Mouse (Mus musculus) neural tube, embryonic 15.5 days (tissue): ENCODE measurements at regions not wholly inside any gene's neighbourhood (a gene's known extent, or its start where the extent isn't known, plus 50 kb on each side); places are given as distances from the start of the nearest gene placed in this dataset.
"Not testable (repeated sequence)": the region's sequence is repeated elsewhere in the genome, so short reads cannot be mapped to it uniquely, and the experiment has no call there.

Experiments used
- ATAC-seq: fragments of 200-750 bp; cut with Nextera tagmentation; 2 replicates; pipeline ENCODE4 v1.8.0; 2017; ENCODE audit warnings: mild to moderate bottlenecking, moderate TSS enrichment, moderate library complexity; ENCODE audit not compliant: low FRiP score
- H3K27ac ChIP-seq: fragments of 300-500 bp; sonication (generic); replicated peaks from 2 replicates; pipeline ENCODE4 v1.5.1; 2015; ENCODE audit warnings: mild to moderate bottlenecking, inconsistent platforms
- H3K27me3 ChIP-seq: fragments of 300-500 bp; sonication (generic); replicated peaks from 2 replicates; pipeline ENCODE4 v1.6.1; 2015; ENCODE audit warnings: inconsistent platforms
- H3K36me3 ChIP-seq: fragments of 300-500 bp; sonication (generic); 2 replicates; pipeline ENCODE4 v1.6.1; 2015; ENCODE audit warnings: inconsistent platforms
- H3K4me1 ChIP-seq: fragments of 300-500 bp; sonication (generic); 2 replicates; pipeline ENCODE4 v1.6.1; 2015; ENCODE audit warnings: inconsistent platforms
- H3K4me2 ChIP-seq: fragments of 300-500 bp; sonication (generic); 2 replicates; pipeline ENCODE4 v1.6.1; 2015; ENCODE audit warnings: inconsistent platforms, mild to moderate bottlenecking, moderate library complexity
- H3K4me3 ChIP-seq: fragments of 300-500 bp; sonication (generic); replicated peaks from 2 replicates; pipeline ENCODE4 v1.5.1; 2015; ENCODE audit warnings: mild to moderate bottlenecking, inconsistent platforms
- H3K9ac ChIP-seq: fragments of 300-500 bp; sonication (generic); replicated peaks from 2 replicates; pipeline ENCODE4 v1.6.1; 2015; ENCODE audit warnings: mild to moderate bottlenecking, inconsistent platforms
- H3K9me3 ChIP-seq: fragments of 300-500 bp; sonication (generic); replicated peaks from 2 replicates; pipeline ENCODE4 v1.6.1; 2016; ENCODE audit warnings: inconsistent platforms
- WGBS: fragments of 180-500 bp; shearing (Covaris S2); methylation state at CpG from one replicate; pipeline ENCODE4 v1.1.7; 2015; ENCODE audit warnings: mixed read lengths; 5-methylcytosine and 5-hydroxymethylcytosine counted together

GRCm38 (mm10) chr5:149856101-149856500, 162.4 kb upstream of the Rxfp2 start:
- 95% methylated on average over 1 of the region's 1 CpGs for WGBS
- Histone ChIP-seq H3K27ac (no peak overlapping the region), H3K4me2 (no peak overlapping the region), H3K36me3 (no peaks in the 10 kb centered on the region), H3K4me3 (no peak overlapping the region), H3K27me3 (no peaks in the 10 kb centered on the region), H3K9me3 (no peaks in the 10 kb centered on the region), H3K4me1 (0 out of 2 replicates have a peak, but pooled peaks cover 4% of the 10 kb centered on the region), H3K9ac (no peak overlapping the region)
- no peak for ATAC-seq

GRCm38 (mm10) chr5:149857019-149857418, 161.5 kb upstream of the Rxfp2 start:
- Histone ChIP-seq H3K4me1 (0 out of 2 replicates have a peak, but pooled peaks cover 4% of the 10 kb centered on the region), H3K9ac (no peak overlapping the region), H3K27ac (no peak overlapping the region), H3K36me3 (no peaks in the 10 kb centered on the region), H3K9me3 (no peaks in the 10 kb centered on the region), H3K27me3 (no peaks in the 10 kb centered on the region), H3K4me3 (no peak overlapping the region), H3K4me2 (no peak overlapping the region)
- 73% methylated on average over 1 of the region's 1 CpGs for WGBS
- no peak for ATAC-seq

GRCm38 (mm10) chr5:149861489-149861962, 156.9 kb upstream of the Rxfp2 start:
- 44% methylated on average over 4 of the region's 4 CpGs for WGBS
- no peak for ATAC-seq
- H3K4me2 ChIP-seq = no peak overlapping the region
- H3K4me3 ChIP-seq = no peak overlapping the region
- no peaks in the 10 kb centered on the region for H3K27me3 ChIP-seq
- H3K27ac ChIP-seq = no peak overlapping the region
- H3K4me1 ChIP-seq = 0 out of 2 replicates have a peak, but pooled peaks cover 4% of the 10 kb centered on the region
- no peak overlapping the region for H3K9ac ChIP-seq
- no peaks in the 10 kb centered on the region for H3K9me3 ChIP-seq
- H3K36me3 ChIP-seq = no peaks in the 10 kb centered on the region

- H3K36me3 ChIP-seq = no peaks in the 10 kb centered on the region
- H3K4me1 ChIP-seq = peaks cover 11% of the 10 kb centered on the region; the same call in 1 of the 2 replicates
- H3K4me3 ChIP-seq = no peak overlapping the region
- peak; percentile 45; the same call in 1 of the 2 replicates for ATAC-seq
- WGBS = 38% methylated on average over 7 of the region's 7 CpGs
- H3K27ac ChIP-seq = no peak overlapping the region; the same call in 1 of the 2 replicates
- H3K9me3 ChIP-seq = no peaks in the 10 kb centered on the region
- no peaks in the 10 kb centered on the region for H3K27me3 ChIP-seq
- no peak overlapping the region for H3K4me2 ChIP-seq
- no peak overlapping the region for H3K9ac ChIP-seq
These were observed 150.5 kb upstream of the Rxfp2 start for GRCm38 (mm10) chr5:149867926-149868325.

- Histone ChIP-seq H3K4me2 (no peak overlapping the region), H3K27ac (no peak overlapping the region), H3K4me1 (peaks cover 15% of the 10 kb centered on the region), H3K27me3 (no peaks in the 10 kb centered on the region), H3K9ac (no peak overlapping the region), H3K36me3 (no peaks in the 10 kb centered on the region), H3K9me3 (no peaks in the 10 kb centered on the region), H3K4me3 (no peak overlapping the region)
- 86% methylated on average over 5 of the region's 5 CpGs for WGBS
- no peak for ATAC-seq
These were observed 149.0 kb upstream of the Rxfp2 start for GRCm38 (mm10) chr5:149869441-149869840.

- Histone ChIP-seq H3K4me3 (no peak overlapping the region), H3K9ac (no peak overlapping the region), H3K27me3 (no peaks in the 10 kb centered on the region), H3K27ac (no peak overlapping the region), H3K4me1 (peaks cover 15% of the 10 kb centered on the region), H3K36me3 (no peaks in the 10 kb centered on the region), H3K9me3 (no peaks in the 10 kb centered on the region), H3K4me2 (no peak overlapping the region)
- ATAC-seq = no peak
- 96% methylated on average over 2 of the region's 2 CpGs for WGBS
These were observed 147.9 kb upstream of the Rxfp2 start for GRCm38 (mm10) chr5:149870596-149870995.

GRCm38 (mm10) chr5:149871521-149871920, 147.0 kb upstream of the Rxfp2 start:
- no peaks in the 10 kb centered on the region for H3K9me3 ChIP-seq
- peaks cover 15% of the 10 kb centered on the region for H3K4me1 ChIP-seq
- no peak for ATAC-seq
- H3K27me3 ChIP-seq = no peaks in the 10 kb centered on the region
- H3K36me3 ChIP-seq = no peaks in the 10 kb centered on the region
- H3K4me2 ChIP-seq = no peak overlapping the region
- H3K4me3 ChIP-seq = no peak overlapping the region
- H3K9ac ChIP-seq = no peak overlapping the region
- H3K27ac ChIP-seq = no peak overlapping the region
- WGBS = 5% methylated on average over 2 of the region's 2 CpGs

GRCm38 (mm10) chr5:149873482-149874002, 144.9 kb upstream of the Rxfp2 start:
- no peak overlapping the region for H3K27ac ChIP-seq
- H3K4me1 ChIP-seq = peaks cover 9% of the 10 kb centered on the region
- H3K27me3 ChIP-seq = no peaks in the 10 kb centered on the region
- 38% methylated on average over 9 of the region's 9 CpGs for WGBS
- ATAC-seq = no peak
- H3K4me2 ChIP-seq = no peak overlapping the region
- no peak overlapping the region for H3K9ac ChIP-seq
- no peak overlapping the region for H3K4me3 ChIP-seq
- H3K9me3 ChIP-seq = no peaks in the 10 kb centered on the region
- H3K36me3 ChIP-seq = no peaks in the 10 kb centered on the region

- ATAC-seq = no peak
- Histone ChIP-seq H3K27ac (no peak overlapping the region), H3K9me3 (no peaks in the 10 kb centered on the region), H3K4me1 (peaks cover 9% of the 10 kb centered on the region), H3K4me2 (no peak overlapping the region), H3K9ac (no peak overlapping the region), H3K27me3 (no peaks in the 10 kb centered on the region), H3K4me3 (no peak overlapping the region), H3K36me3 (no peaks in the 10 kb centered on the region)
- WGBS = 88% methylated on average over 2 of the region's 2 CpGs
These were observed 144.1 kb upstream of the Rxfp2 start for GRCm38 (mm10) chr5:149874342-149874741.

- H3K27ac ChIP-seq, H3K36me3 ChIP-seq, ATAC-seq, H3K27me3 ChIP-seq, H3K4me1 ChIP-seq, H3K9ac ChIP-seq, H3K4me3 ChIP-seq, H3K9me3 ChIP-seq, H3K4me2 ChIP-seq: not testable (repeated sequence)
These were observed 126.0 kb upstream of the Rxfp2 start for GRCm38 (mm10) chr5:149892453-149892852.

- H3K4me2 ChIP-seq = no peak overlapping the region
- ATAC-seq = no peak
- no peak overlapping the region for H3K27ac ChIP-seq
- no peaks in the 10 kb centered on the region for H3K36me3 ChIP-seq
- 64% methylated on average over 3 of the region's 3 CpGs for WGBS
- H3K4me3 ChIP-seq = no peak overlapping the region
- H3K9me3 ChIP-seq = no peaks in the 10 kb centered on the region
- no peak overlapping the region for H3K9ac ChIP-seq
- H3K4me1 ChIP-seq = peaks cover 25% of the 10 kb centered on the region
- H3K27me3 ChIP-seq = no peaks in the 10 kb centered on the region
These were observed 111.5 kb upstream of the Rxfp2 start for GRCm38 (mm10) chr5:149906927-149907326.

GRCm38 (mm10) chr5:149908376-149909078, 109.9 kb upstream of the Rxfp2 start:
- no peak for ATAC-seq
- no peak overlapping the region for H3K4me3 ChIP-seq
- H3K27me3 ChIP-seq = no peaks in the 10 kb centered on the region
- peaks cover 25% of the 10 kb centered on the region for H3K4me1 ChIP-seq
- 40% methylated on average over 4 of the region's 4 CpGs for WGBS
- no peak overlapping the region for H3K4me2 ChIP-seq
- H3K9me3 ChIP-seq = no peaks in the 10 kb centered on the region
- no peak overlapping the region for H3K9ac ChIP-seq
- no peaks in the 10 kb centered on the region for H3K36me3 ChIP-seq
- H3K27ac ChIP-seq = peak overlapping the region; percentile 48; the same call in 1 of the 2 replicates
